Mouse (Mus musculus) midbrain, embryonic 16.5 days (tissue): Measurements from ENCODE around the gene Hsp90ab1. TPM values are rescaled to one million over a fixed set of nuclear protein-coding genes. Genes with fewer than 3 reads are reported as not detected.

Experiments used
- ATAC-seq: fragments of 200-750 bp; cut with Nextera tagmentation; 2 replicates; pipeline ENCODE4 v1.8.0; 2017; ENCODE audit warnings: moderate TSS enrichment
- H3K27ac ChIP-seq: fragments of 300-500 bp; sonication (generic); 2 replicates; pipeline ENCODE4 v1.5.1; 2014; ENCODE audit warnings: mild to moderate bottlenecking, low read length, mixed read lengths
- H3K27me3 ChIP-seq: fragments of 300-500 bp; sonication (generic); 2 replicates; pipeline ENCODE4 v1.6.1; 2014; ENCODE audit warnings: low read depth, low read length, mixed read lengths; ENCODE audit not compliant: control insufficient read depth, insufficient read depth
- H3K36me3 ChIP-seq: fragments of 300-500 bp; sonication (generic); 2 replicates; pipeline ENCODE4 v1.6.1; 2014; ENCODE audit warnings: mild to moderate bottlenecking, low read length, moderate library complexity, mixed read lengths; ENCODE audit not compliant: control insufficient read depth, insufficient read depth
- H3K4me1 ChIP-seq: fragments of 300-500 bp; sonication (generic); 2 replicates; pipeline ENCODE4 v1.6.1; 2014; ENCODE audit warnings: mild to moderate bottlenecking, low read length, mixed read lengths; ENCODE audit not compliant: control insufficient read depth, insufficient read depth
- H3K4me2 ChIP-seq: fragments of 300-500 bp; sonication (generic); 2 replicates; pipeline ENCODE4 v1.6.1; 2014; ENCODE audit warnings: mild to moderate bottlenecking, low read length, mixed read lengths
- H3K4me3 ChIP-seq: fragments of 300-500 bp; sonication (generic); 2 replicates; pipeline ENCODE4 v1.5.1; 2014; ENCODE audit warnings: low read depth, mild to moderate bottlenecking, low read length, moderate library complexity, mixed read lengths
- H3K9ac ChIP-seq: fragments of 300-500 bp; sonication (generic); 2 replicates; pipeline ENCODE4 v1.6.1; 2014; ENCODE audit warnings: low read depth, low read length, mixed read lengths
- H3K9me3 ChIP-seq: fragments of 300-500 bp; sonication (generic); replicated peaks from 2 replicates; pipeline ENCODE4 v1.6.1; 2014; ENCODE audit warnings: mild to moderate bottlenecking, low read length, mixed read lengths; ENCODE audit not compliant: control insufficient read depth, poor library complexity, severe bottlenecking
- WGBS: fragments of 180-500 bp; shearing (Covaris S2); extraction: QIAGEN DNeasy Blood & Tissue Kit; methylation state at CpG from one replicate; pipeline ENCODE4 v1.1.7; 2014; 5-methylcytosine and 5-hydroxymethylcytosine counted together
- polyA plus RNA-seq: library from polyadenylated mRNA; unstranded; fragments of >200 nt; fragmentation: Nextera tagmentation; extraction: Ambion mirVana; gene quantifications from 2 replicates; pipeline ENCODE4 v1.2.1, GENCODE M21; 2015

The Hsp90ab1 gene
- polyA plus RNA-seq, 1 experiment from 2014 or later, result 1,403 TPM

DNA sequence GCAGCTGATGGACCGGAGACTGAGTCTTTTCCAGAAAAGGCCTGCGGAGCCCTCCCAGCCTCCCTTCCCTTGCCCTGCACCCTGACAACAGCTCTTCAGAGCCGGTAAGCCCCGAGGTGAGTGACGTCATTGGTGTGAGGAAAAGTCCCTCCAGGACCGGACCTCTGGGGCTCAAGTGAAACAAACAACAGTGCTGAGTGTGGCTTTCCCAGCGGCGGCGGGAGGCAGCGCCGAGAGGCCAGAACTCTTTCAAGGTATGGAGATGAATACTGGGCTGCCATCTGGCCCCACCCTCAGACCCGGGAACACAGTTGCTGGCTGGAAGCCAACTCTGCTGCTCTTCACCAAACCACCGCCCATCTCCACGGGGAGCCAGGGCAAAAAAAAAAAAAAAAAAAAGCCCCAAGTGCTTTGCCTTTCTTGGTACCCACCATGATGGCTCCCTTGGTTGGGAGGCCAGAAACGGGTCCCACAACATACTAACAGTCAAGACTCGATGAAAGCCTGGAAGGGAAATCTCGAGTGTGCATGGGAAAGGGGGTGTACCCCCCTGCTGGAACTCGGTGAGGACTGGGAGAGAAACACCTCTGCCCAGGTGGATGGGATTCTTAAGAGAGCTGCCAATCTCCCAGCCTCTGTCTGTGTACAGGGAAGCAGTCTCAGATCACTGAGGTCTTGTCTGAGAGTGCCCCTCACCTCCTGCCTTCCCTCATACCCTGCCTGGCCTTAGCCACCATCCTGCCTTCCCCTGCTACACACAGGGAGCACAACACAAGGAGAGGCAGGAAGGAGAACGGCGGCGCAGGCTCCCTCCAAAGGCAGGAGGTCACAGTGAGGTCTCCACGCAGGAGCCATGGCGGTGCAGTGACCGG, 28.8 kb downstream of the Hsp90ab1 start:
- Histone ChIP-seq H3K9me3 (no peaks in the 10 kb centered on the region), H3K27ac (no peak overlapping the region), H3K4me1 (peaks cover 26% of the 10 kb centered on the region), H3K27me3 (peaks cover 11% of the 10 kb centered on the region), H3K9ac (peak overlapping the region; percentile 44; the same call in 1 of the 2 replicates), H3K4me2 (peak overlapping the region; percentile 14; the same call in 1 of the 2 replicates), H3K4me3 (no peak overlapping the region), H3K36me3 (peaks cover 20% of the 10 kb centered on the region)
- no peak for ATAC-seq
- WGBS, result 11% methylated on average over 23 of the region's 24 CpGs

DNA sequence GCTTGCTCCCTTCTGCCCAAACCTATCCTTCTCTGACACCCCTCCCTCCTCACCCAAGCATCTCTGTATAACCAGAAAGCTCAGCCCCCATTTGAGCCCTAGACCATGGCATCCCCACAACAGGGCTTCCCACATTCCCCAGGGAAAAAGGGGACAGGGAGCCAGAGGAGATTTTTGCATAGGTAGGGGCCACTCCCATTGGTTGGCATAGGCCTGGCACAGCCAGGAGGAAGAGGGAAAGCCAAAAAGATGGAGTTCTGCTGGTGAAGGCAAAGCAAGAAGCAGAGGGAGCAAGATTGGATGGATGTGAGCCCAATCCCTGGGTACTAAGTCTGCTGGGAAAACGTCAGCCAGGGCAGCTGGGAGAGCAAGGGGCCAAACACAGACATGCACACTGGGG, 30.0 kb downstream of the Hsp90ab1 start:
- Histone ChIP-seq H3K9me3 (no peaks in the 10 kb centered on the region), H3K9ac (no peak overlapping the region), H3K27ac (no peak overlapping the region), H3K4me1 (peaks cover 23% of the 10 kb centered on the region), H3K4me3 (no peak overlapping the region), H3K4me2 (no peak overlapping the region), H3K27me3 (peaks cover 11% of the 10 kb centered on the region), H3K36me3 (peaks cover 20% of the 10 kb centered on the region)
- ATAC-seq, result no peak
- WGBS, result 37% methylated on average over 1 of the region's 1 CpGs

DNA sequence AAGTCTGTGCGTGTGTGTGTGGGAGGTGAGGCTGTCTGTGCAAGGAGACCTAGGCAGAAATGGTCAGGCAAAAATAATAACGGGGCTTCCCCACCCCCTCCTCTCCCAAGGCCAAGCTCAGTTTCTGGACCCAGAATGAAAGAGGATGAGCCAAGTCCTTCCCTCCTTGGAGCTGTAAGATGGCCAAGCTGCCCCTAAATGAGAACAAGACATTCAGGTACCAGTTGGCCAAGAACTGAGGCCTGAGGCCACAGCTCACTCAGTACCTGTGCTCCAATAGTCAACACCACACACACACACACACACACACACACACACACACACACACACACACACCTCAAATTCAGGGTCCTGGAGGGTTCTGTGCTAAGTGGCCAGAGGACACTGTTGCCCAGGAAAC, 30.4 kb downstream of the Hsp90ab1 start:
- 85% methylated on average over 2 of the region's 2 CpGs for WGBS
- Histone ChIP-seq H3K9me3 (no peaks in the 10 kb centered on the region), H3K4me2 (no peak overlapping the region), H3K27ac (no peak overlapping the region), H3K27me3 (peaks cover 11% of the 10 kb centered on the region), H3K4me3 (no peak overlapping the region), H3K36me3 (peaks cover 20% of the 10 kb centered on the region), H3K4me1 (peaks cover 19% of the 10 kb centered on the region), H3K9ac (no peak overlapping the region)
- ATAC-seq, result no peak

DNA sequence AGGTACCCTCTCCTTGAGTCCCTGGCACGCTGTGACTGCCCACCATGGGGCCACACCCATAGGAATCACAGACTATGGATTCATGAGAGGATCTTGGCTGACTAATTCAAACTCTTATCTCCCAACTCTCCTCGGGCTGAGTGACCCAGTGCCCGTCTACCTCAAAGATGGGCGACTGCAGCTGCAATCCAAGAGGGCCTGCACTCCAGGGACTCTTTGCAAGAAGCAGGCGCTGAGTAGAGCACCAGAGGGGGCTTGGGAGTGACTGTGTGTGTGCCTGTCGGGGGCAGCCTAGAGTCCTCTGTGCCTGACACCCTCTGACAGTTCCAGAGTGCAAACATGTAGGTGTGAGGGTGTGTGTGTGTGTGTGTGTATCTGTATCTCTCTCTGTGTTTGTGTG, 30.9 kb downstream of the Hsp90ab1 start:
- no peak for ATAC-seq
- H3K4me2 ChIP-seq, result no peak overlapping the region
- peaks cover 11% of the 10 kb centered on the region for H3K27me3 ChIP-seq
- H3K9me3 ChIP-seq, result no peaks in the 10 kb centered on the region
- 31% methylated on average over 6 of the region's 6 CpGs for WGBS
- H3K36me3 ChIP-seq, result peaks cover 20% of the 10 kb centered on the region
- no peak overlapping the region for H3K9ac ChIP-seq
- H3K4me3 ChIP-seq, result no peak overlapping the region
- H3K27ac ChIP-seq, result no peak overlapping the region
- H3K4me1 ChIP-seq, result peaks cover 13% of the 10 kb centered on the region

DNA sequence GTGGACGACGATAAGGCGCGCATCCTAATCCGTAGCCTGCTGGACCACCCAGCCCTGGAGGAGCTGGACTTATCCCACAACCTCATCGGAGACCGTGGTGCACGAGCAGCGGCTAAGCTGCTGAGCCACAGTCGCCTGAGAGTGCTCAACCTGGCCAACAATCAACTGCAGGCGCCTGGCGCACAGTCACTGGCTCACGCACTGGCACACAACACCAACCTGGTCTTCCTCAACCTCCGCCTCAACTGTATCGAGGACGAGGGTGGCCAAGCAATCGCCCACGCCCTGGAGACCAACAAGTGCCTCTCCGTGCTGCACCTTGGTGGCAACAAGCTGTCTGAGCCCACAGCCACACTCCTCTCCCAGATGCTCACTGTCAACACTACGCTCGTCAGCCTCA, 33.4 kb downstream of the Hsp90ab1 start:
- H3K27ac ChIP-seq, result no peak overlapping the region
- peaks cover 2% of the 10 kb centered on the region; the same call in 1 of the 2 replicates for H3K4me1 ChIP-seq
- H3K9ac ChIP-seq, result no peak overlapping the region
- H3K4me3 ChIP-seq, result no peak overlapping the region
- H3K4me2 ChIP-seq, result no peak overlapping the region
- no peaks in the 10 kb centered on the region for H3K9me3 ChIP-seq
- ATAC-seq, result no peak
- H3K27me3 ChIP-seq, result peaks cover 3% of the 10 kb centered on the region
- peaks cover 5% of the 10 kb centered on the region for H3K36me3 ChIP-seq
- WGBS, result 81% methylated on average over 21 of the region's 21 CpGs

DNA sequence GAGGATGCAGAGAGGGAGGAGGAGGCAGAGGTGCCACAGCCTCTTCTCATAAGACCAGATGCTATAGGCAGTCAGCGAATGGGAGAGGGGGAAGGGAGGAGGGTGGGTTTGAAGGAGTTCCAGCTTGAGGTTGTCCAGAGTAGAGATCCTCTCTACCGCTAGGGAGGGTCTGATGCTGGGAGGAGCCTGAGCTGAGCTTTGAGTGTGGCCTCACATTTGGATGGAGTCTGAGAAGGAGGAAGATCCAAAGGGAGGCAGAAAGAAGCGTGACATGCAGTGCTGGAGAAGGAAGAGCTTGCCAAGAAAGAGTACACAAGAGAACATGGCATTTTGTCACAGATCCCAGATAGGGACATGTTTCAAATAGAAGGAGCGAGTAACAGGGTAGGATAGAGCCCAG, 34.7 kb downstream of the Hsp90ab1 start:
- no peak overlapping the region for H3K27ac ChIP-seq
- H3K9me3 ChIP-seq, result no peaks in the 10 kb centered on the region
- WGBS, result 71% methylated on average over 4 of the region's 4 CpGs
- H3K4me2 ChIP-seq, result no peak overlapping the region
- no peaks in the 10 kb centered on the region for H3K4me1 ChIP-seq
- H3K36me3 ChIP-seq, result no peaks in the 10 kb centered on the region
- no peak overlapping the region for H3K9ac ChIP-seq
- H3K27me3 ChIP-seq, result peaks cover 3% of the 10 kb centered on the region
- ATAC-seq, result no peak
- H3K4me3 ChIP-seq, result no peak overlapping the region

DNA sequence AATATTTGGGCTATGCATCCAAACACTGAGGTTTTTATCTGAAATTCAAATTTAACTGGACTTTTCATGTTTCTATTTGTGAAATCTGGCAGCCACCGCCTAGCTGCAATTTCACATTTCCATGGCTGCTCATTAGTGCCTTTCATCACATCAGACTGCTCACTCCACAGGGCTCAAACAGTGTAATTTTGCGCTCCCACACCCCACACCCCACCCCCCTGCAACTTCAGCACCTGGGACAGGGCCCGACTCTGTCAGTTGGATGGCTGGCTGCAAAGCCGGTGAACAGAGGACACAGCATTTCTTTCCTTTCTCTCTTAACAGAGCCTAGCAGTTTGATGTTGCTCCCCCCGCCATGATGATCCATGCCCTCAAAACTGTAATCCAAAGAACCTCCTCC, 36.8 kb downstream of the Hsp90ab1 start:
- no peak overlapping the region for H3K4me2 ChIP-seq
- no peak overlapping the region for H3K9ac ChIP-seq
- peaks cover 3% of the 10 kb centered on the region for H3K27me3 ChIP-seq
- H3K4me3 ChIP-seq, result no peak overlapping the region
- no peak for ATAC-seq
- no peaks in the 10 kb centered on the region for H3K36me3 ChIP-seq
- no peaks in the 10 kb centered on the region for H3K9me3 ChIP-seq
- H3K4me1 ChIP-seq, result no peaks in the 10 kb centered on the region
- H3K27ac ChIP-seq, result no peak overlapping the region
- 11% methylated on average over 5 of the region's 5 CpGs for WGBS

DNA sequence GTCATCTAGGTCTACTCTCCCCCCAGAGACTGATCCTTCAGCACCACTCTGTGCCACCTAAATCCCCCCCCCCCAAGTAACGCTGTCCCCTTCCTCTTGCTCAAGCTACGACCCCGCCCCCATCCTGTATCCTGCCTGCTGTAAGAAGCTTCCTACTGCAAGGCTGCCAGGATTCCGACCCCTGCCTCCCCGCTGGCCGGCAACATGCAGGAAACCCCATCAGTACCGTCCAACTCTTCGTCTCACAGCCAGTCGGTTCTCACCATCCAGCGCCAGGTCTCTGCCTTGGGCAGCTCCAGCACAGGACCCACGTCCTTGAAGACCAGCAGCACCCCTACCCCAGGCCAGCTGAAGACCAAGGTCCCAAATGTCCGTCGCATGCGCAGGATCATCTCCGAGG, 40.2 kb downstream of the Hsp90ab1 start:
- ATAC-seq, result no peak
- 56% methylated on average over 15 of the region's 15 CpGs for WGBS

DNA sequence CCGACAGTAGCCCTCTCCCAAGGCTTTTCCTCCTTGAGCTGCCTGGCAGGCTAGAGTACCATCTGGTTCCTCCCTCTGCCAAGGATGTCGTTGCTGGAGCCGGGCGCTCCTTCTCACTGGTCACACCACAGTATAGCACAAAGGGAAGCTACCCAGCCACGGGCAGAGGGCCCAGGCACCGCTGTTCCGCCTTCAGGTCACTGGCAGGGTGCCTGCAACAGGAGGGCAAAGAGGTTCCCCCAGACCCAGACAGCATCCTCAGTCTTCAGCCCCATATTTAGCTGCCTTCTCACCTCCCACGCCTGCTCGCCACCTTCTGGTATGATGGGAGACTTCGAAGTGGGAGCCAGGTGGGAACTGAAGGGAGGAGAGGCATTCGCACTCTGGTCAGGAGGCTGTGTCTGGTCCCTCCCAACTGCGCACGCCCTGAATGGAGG, 42.7 kb downstream of the Hsp90ab1 start:
- Histone ChIP-seq H3K4me2 (no peak overlapping the region), H3K4me1 (no peaks in the 10 kb centered on the region), H3K9me3 (no peaks in the 10 kb centered on the region), H3K27me3 (peaks cover 3% of the 10 kb centered on the region), H3K4me3 (no peak overlapping the region), H3K36me3 (no peaks in the 10 kb centered on the region), H3K27ac (no peak overlapping the region), H3K9ac (no peak overlapping the region)
- no peak for ATAC-seq
- WGBS, result 58% methylated on average over 13 of the region's 13 CpGs

More for the DNA sequence above, 40.2 kb downstream of the Hsp90ab1 start:
- Histone ChIP-seq H3K4me1 (no peaks in the 10 kb centered on the region), H3K27ac (no peak overlapping the region), H3K9me3 (no peaks in the 10 kb centered on the region), H3K36me3 (no peaks in the 10 kb centered on the region), H3K27me3 (peaks cover 3% of the 10 kb centered on the region), H3K9ac (no peak overlapping the region), H3K4me3 (no peak overlapping the region), H3K4me2 (no peak overlapping the region)
